Mouse (Mus musculus): ENCODE measurements at regions not wholly inside any gene's neighbourhood (a gene's known extent, or its start where the extent isn't known, plus 50 kb on each side); places are given as distances from the start of the nearest gene placed in this dataset.

GRCm38 (mm10) chr1:137378072-137378985 lies 418.1 kb upstream of the Nr5a2 start:
- Histone ChIP-seq H3K27ac (ENCODE audit: insufficient read depth, low read depth) (no peak overlapping the region), H3K9ac (ENCODE audit: insufficient read depth, low read depth) (no peak overlapping the region), H3K9me3 (replicated peaks; ENCODE audit: low read length) (no peaks in the 10 kb centered on the region), H3K36me3 (replicated peaks in 1 of 2; ENCODE audit: control insufficient read depth in 1 of 2, insufficient read depth in 1 of 2, low read length in 1 of 2) (no peaks in the 10 kb centered on the region), H3K27me3 (replicated peaks) (no peaks in the 10 kb centered on the region), H3K79me2 (replicated peaks; ENCODE audit: control insufficient read depth, extremely low read depth, insufficient read depth, poor library complexity, severe bottlenecking) (no peaks in the 10 kb centered on the region), H3K4me2 (ENCODE audit: insufficient read depth, low read depth, poor library complexity, severe bottlenecking) (no peak overlapping the region), H3K4me3 (replicated peaks in 1 of 3; ENCODE audit: low read depth in 2 of 3, low read length in 2 of 3, poor library complexity in 1 of 3) (no peak overlapping the region), H3K4me1 (ENCODE audit: control insufficient read depth in 1 of 2, insufficient read depth in 2 of 2) (no peaks in the 10 kb centered on the region)
- peak; percentile 6 for DNase-seq (ENCODE audit: extremely low read depth)
- dilution Hi-C loops (cut with MboI; ENCODE audit: extremely low pct_ligation_motif_present, extremely low pct_unique_long_range_greater_than_20kb, low sequenced_read_pairs) (no loop called here), in situ Hi-C loops (cut with MboI; ENCODE audit: low pct_ligation_motif_present, low pct_unique_long_range_greater_than_20kb, low sequenced_read_pairs) (no loop called here)
- no peak for TF ChIP-seq NELFE (IDR thresholded peaks at IDR 0.05; ENCODE audit: low read depth, low read length)
- TF ChIP-seq POLR2A (IDR thresholded peaks at IDR 0.05; ENCODE audit: low read depth, low read length): no peak
- TF ChIP-seq RCOR1 (conservative IDR thresholded peaks at IDR 0.05; ENCODE audit: low read depth, low read length): no peak
- TF ChIP-seq RAD21 (IDR thresholded peaks at IDR 0.05; ENCODE audit: low read depth, low read length): no peak
- TF ChIP-seq USF2 (conservative IDR thresholded peaks at IDR 0.05; ENCODE audit: low read depth, low read length): no peak
- no peak for TF ChIP-seq ZC3H11A (IDR thresholded peaks at IDR 0.05; ENCODE audit: low read depth, low read length)
- TF ChIP-seq EP300 (IDR thresholded peaks at IDR 0.05; ENCODE audit: low read length): no peak
- no peak for TF ChIP-seq CTCF (conservative IDR thresholded peaks at IDR 0.05 in 1 of 2, IDR thresholded peaks at IDR 0.05 in 1 of 2; ENCODE audit: low read depth in 2 of 2, low read length in 2 of 2)
- TF ChIP-seq CHD2 (IDR thresholded peaks at IDR 0.05; ENCODE audit: low read length): no peak
- TF ChIP-seq JUND (conservative IDR thresholded peaks at IDR 0.05; ENCODE audit: low read depth, low read length): no peak
- TF ChIP-seq MYC (IDR thresholded peaks at IDR 0.05; ENCODE audit: low read depth, low read length): no peak
- TF ChIP-seq ETS1 (conservative IDR thresholded peaks at IDR 0.05; ENCODE audit: low read depth, low read length): no peak
- no peak for TF ChIP-seq JUN (IDR thresholded peaks at IDR 0.05; ENCODE audit: insufficient read depth, low read depth, low read length)
- TF ChIP-seq PAX5 (IDR thresholded peaks at IDR 0.05; ENCODE audit: low read length): no peak
- TF ChIP-seq ZNF384 (IDR thresholded peaks at IDR 0.05; ENCODE audit: low read depth, low read length): no peak; the same call in 1 of the 2 replicates
- no peak for TF ChIP-seq UBTF (IDR thresholded peaks at IDR 0.05; ENCODE audit: low read depth, low read length)
- TF ChIP-seq IRF4 (IDR thresholded peaks at IDR 0.05; ENCODE audit: low read depth, low read length): no peak

GRCm38 (mm10) chr1:137376685-137377084 lies 416.4 kb upstream of the Nr5a2 start:
- no peak overlapping the region for H3K27ac ChIP-seq (ENCODE audit: insufficient read depth, low read depth)
- H3K79me2 ChIP-seq (replicated peaks; ENCODE audit: control insufficient read depth, extremely low read depth, insufficient read depth, poor library complexity, severe bottlenecking): no peaks in the 10 kb centered on the region
- in situ Hi-C loops (cut with MboI; ENCODE audit: low pct_ligation_motif_present, low pct_unique_long_range_greater_than_20kb, low sequenced_read_pairs) (no loop called here), dilution Hi-C loops (cut with MboI; ENCODE audit: extremely low pct_ligation_motif_present, extremely low pct_unique_long_range_greater_than_20kb, low sequenced_read_pairs) (no loop called here)
- no peaks in the 10 kb centered on the region for H3K27me3 ChIP-seq (replicated peaks)
- H3K4me2 ChIP-seq (ENCODE audit: insufficient read depth, low read depth, poor library complexity, severe bottlenecking): no peak overlapping the region
- H3K9ac ChIP-seq (ENCODE audit: insufficient read depth, low read depth): no peak overlapping the region
- H3K4me3 ChIP-seq (replicated peaks in 1 of 3; ENCODE audit: low read depth in 2 of 3, low read length in 2 of 3, poor library complexity in 1 of 3): no peak overlapping the region
- DNase-seq (ENCODE audit: extremely low read depth): no peak
- H3K4me1 ChIP-seq (ENCODE audit: control insufficient read depth in 1 of 2, insufficient read depth in 2 of 2): no peaks in the 10 kb centered on the region
- no peak for TF ChIP-seq ZMIZ1 (IDR thresholded peaks at IDR 0.05; ENCODE audit: low read depth, low read length)
- no peak for TF ChIP-seq JUN (IDR thresholded peaks at IDR 0.05; ENCODE audit: insufficient read depth, low read depth, low read length)
- H3K36me3 ChIP-seq (replicated peaks in 1 of 2; ENCODE audit: control insufficient read depth in 1 of 2, insufficient read depth in 1 of 2, low read length in 1 of 2): no peaks in the 10 kb centered on the region
- H3K9me3 ChIP-seq (replicated peaks; ENCODE audit: low read length): no peaks in the 10 kb centered on the region
